Mouse (Mus musculus) testis, adult 2 months (tissue): ENCODE measurements around the gene Tmigd1. TPM values are rescaled to one million over a fixed set of nuclear protein-coding genes. Genes with fewer than 3 reads are reported as not detected.
"Not testable (repeated sequence)": the region's sequence is repeated elsewhere in the genome, so short reads cannot be mapped to it uniquely, and the experiment has no call there.

Source experiments
- H3K27ac ChIP-seq: fragments of 200-500 bp; 2 replicates; pipeline ENCODE4 v1.5.1; 2012; ENCODE audit warnings: low read depth, low read length; ENCODE audit not compliant: control insufficient read depth, insufficient read depth
- H3K27me3 ChIP-seq: fragments of 200-500 bp; 2 replicates; pipeline ENCODE4 v1.6.1; 2012; ENCODE audit warnings: mild to moderate bottlenecking, low read length, moderate library complexity; ENCODE audit not compliant: control insufficient read depth, insufficient read depth
- H3K36me3 ChIP-seq: fragments of 200-500 bp; 2 replicates; pipeline ENCODE4 v1.6.1; 2012; ENCODE audit warnings: mild to moderate bottlenecking, low read length; ENCODE audit not compliant: control insufficient read depth, insufficient read depth
- H3K4me1 ChIP-seq: fragments of 200-500 bp; 2 replicates; pipeline ENCODE4 v1.6.1; 2012; ENCODE audit warnings: low read length; ENCODE audit not compliant: control insufficient read depth, insufficient read depth
- H3K4me3 ChIP-seq: fragments of 200-500 bp; 2 replicates; pipeline ENCODE4 v1.5.1; 2012; ENCODE audit warnings: low read depth, mild to moderate bottlenecking, low read length, moderate library complexity, mixed read lengths; ENCODE audit not compliant: control insufficient read depth
- CTCF ChIP-seq: fragments of 200-500 bp; IDR thresholded peaks from 2 replicates; pipeline ENCODE4 v1.5.1; 2012; ENCODE audit warnings: low read depth, mild to moderate bottlenecking, inconsistent platforms, low read length, moderate library complexity; ENCODE audit not compliant: control insufficient read depth, insufficient read depth, insufficient replicate concordance
- POLR2A ChIP-seq: fragments of 200-500 bp; IDR thresholded peaks from 2 replicates; pipeline ENCODE4 v1.6.1; 2012; ENCODE audit warnings: low read depth, mild to moderate bottlenecking, inconsistent platforms, low read length, moderate library complexity; ENCODE audit not compliant: control insufficient read depth
- polyA plus RNA-seq: library from polyadenylated mRNA; depleted of rRNA; stranded (reverse); fragments of >200 nt; gene quantifications from 2 replicates; pipeline ENCODE4 v1.2.3, GENCODE M21; 2012

Tmigd1 gene
- polyA plus RNA-seq, 1 experiment: not detected

DNA sequence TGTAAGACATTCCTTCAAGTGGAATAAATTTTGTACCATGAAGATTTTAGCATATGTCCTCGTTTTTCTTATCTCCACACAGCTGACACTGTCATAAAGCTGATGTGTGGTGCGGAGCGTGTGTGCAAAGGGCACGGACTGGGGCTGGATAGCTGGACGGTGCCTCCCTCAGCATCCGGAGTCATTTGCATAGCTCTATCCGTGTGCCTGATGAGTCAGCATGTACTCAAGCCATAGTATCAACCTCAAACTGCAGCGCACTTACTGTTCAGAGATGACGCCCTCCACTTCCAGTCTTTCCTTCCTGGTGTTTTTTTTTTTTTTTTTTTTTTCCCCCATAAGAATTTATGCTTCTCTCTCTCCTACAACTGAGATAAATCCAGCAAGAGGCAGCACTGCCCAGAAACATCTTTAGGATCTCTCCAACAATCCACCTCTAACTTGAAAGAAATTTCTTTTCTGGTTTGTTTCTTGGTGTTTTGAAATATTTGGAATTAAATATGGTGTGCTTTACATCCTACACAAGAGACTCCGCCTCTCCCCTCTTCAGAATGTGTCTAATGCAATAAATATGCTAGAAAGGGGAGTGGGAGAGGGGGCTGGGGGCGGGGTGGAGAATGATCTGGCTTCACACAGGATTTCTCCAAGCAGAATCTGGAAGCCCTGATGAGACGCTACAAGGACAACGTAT, 14.7 kb downstream of the Tmigd1 start:
- H3K27me3 ChIP-seq: no peaks in the 10 kb centered on the region
- no peaks in the 10 kb centered on the region for H3K36me3 ChIP-seq
- H3K27ac ChIP-seq: no peak overlapping the region
- TF ChIP-seq CTCF: no peak
- no peak overlapping the region for H3K4me3 ChIP-seq
- H3K4me1 ChIP-seq: no peaks in the 10 kb centered on the region

DNA sequence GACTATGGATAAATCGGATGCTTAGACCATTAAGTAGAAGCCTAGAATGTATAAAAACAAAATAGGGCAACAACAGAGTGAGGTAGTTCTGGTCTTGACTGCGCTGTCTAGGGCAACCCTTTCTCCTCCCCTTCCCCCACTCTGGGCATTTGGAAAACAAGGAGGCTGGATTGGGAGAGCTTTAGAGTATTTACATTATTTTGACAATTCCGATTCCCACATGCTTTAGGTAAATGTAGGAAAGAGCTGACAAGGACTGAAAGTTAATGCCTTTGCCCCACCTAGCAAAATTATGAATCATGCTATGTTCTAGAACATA, 15.2 kb downstream of the Tmigd1 start:
- Histone ChIP-seq H3K4me1 (no peaks in the 10 kb centered on the region), H3K27ac (no peak overlapping the region), H3K27me3 (no peaks in the 10 kb centered on the region), H3K4me3 (no peak overlapping the region), H3K36me3 (no peaks in the 10 kb centered on the region)
- TF ChIP-seq CTCF (no peak), POLR2A (no peak)

DNA sequence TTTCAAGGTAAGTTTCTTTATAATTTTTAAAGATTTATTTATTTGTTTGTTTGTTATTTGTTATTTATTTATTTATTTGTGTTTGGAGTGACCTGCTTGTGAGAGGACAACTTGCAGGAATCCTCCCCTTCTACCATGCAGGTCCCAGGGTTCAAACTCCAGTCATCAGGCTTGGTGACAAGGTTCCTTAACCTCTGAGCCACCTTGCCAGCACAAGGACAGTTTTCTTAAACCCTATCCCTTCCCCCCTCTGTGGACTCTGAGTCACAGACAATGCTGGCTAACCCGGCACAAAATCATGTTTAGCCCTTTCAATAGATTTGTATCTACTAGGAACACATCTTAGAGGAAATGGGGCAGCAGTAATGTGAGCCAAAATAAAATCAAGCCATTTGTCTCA, 18.6 kb downstream of the Tmigd1 start:
- Histone ChIP-seq H3K36me3 (no peaks in the 10 kb centered on the region), H3K27ac (no peak overlapping the region), H3K27me3 (no peaks in the 10 kb centered on the region), H3K4me3 (no peak overlapping the region), H3K4me1 (no peaks in the 10 kb centered on the region)
- TF ChIP-seq POLR2A (no peak), CTCF (no peak)

DNA sequence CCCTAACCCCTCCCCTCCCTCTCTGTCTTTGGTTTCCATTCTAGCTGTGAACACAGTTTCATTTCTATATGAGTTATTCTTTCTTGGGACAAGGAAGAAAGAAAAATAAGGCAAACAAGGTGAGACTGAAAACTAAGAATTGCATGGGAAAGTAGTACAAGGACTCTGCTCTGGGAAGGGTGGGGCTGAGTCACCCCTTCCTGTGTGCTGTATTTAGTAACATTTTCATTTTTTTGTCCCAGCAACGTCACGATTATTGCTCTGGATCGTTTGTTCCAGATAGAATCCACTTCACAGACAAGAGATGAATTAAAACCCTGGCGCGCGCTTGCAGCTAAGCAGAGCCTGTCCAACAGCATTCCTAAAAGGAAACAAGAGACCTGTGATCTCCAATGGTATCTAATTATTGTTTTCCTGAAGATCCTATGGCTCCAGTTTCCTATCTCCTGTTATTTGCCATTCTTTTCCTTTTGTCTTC, 22.8 kb downstream of the Tmigd1 start, which contains the start of gene Blmh:
Gene Blmh, plus strand, starts transcription at position 51 of the 478 bp plus-strand sequence.
- TF ChIP-seq POLR2A: no peak
- TF ChIP-seq CTCF: no peak
- H3K36me3 ChIP-seq: no peaks in the 10 kb centered on the region
- no peaks in the 10 kb centered on the region for H3K27me3 ChIP-seq
- H3K27ac ChIP-seq: no peak within 1 kb of the TSS
- H3K4me1 ChIP-seq: no peaks in the 10 kb centered on the region
- H3K4me3 ChIP-seq: no peak within 1 kb of the TSS

DNA sequence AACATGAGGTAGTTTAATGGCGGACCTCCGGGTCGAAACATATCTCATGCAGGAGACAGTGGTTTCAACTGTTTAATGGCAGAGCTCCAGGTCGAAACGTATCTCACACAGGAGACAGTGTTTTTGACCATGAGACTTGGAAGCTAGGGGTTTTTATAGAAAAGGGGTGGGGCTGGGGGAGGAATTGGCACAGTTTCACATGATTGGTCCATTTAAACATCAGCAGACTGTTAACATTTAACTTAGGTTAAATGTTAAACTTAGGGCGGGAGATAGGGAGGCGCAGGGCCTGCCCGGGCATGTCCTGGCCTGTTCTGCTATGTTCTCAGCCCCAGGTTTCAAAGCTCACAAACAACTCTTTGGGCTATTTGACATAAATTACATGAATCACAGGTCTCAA, 26.6 kb downstream of the Tmigd1 start:
- not testable (repeated sequence) for H3K36me3 ChIP-seq, H3K4me3 ChIP-seq, H3K27me3 ChIP-seq, H3K4me1 ChIP-seq, H3K27ac ChIP-seq

DNA sequence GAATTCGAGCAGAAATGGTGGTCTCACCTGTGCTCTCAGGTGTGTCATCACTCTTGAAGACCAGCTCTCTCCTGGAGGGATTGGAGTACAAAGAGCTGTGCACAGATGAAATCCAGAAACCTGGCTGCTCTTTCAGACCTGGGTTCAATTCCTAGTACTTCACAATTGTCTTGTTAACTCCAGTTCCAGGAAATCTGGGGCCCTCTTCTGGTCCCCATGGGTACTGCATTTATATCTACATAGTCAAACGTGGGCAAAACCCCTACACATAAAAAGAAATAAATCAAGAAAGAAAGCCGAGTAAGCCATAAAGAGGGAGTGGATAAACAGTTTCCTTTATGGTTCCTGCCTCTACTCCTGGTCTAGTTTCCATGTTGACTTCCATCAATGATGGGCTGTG, 31.2 kb downstream of the Tmigd1 start:
- no peaks in the 10 kb centered on the region for H3K27me3 ChIP-seq
- H3K4me1 ChIP-seq: no peaks in the 10 kb centered on the region
- no peak for TF ChIP-seq POLR2A
- TF ChIP-seq CTCF: no peak
- H3K4me3 ChIP-seq: no peak overlapping the region
- H3K36me3 ChIP-seq: no peaks in the 10 kb centered on the region
- no peak overlapping the region for H3K27ac ChIP-seq

DNA sequence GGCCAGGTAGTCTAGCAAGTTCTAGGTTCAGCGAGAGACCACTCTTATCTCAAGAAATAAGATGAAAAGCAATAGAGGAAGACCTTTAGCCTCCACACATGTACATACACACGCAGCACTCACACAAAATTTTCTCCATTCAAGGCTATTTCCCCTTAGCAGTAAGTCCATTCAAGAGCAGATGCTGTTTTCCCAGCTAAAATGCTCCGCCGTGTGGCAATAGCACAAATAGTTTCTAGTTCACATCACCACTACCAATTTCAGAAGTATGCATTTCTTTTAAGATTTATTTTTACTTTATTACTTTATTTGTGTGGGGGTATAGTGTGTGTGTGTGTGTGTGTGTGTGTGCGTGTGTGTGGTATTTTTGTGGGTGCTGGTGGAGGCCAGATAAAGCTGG, 34.6 kb downstream of the Tmigd1 start:
- no peak overlapping the region for H3K4me3 ChIP-seq
- TF ChIP-seq POLR2A (no peak), CTCF (no peak)
- H3K27ac ChIP-seq: no peak overlapping the region
- no peaks in the 10 kb centered on the region for H3K36me3 ChIP-seq
- H3K27me3 ChIP-seq: no peaks in the 10 kb centered on the region
- no peaks in the 10 kb centered on the region for H3K4me1 ChIP-seq

DNA sequence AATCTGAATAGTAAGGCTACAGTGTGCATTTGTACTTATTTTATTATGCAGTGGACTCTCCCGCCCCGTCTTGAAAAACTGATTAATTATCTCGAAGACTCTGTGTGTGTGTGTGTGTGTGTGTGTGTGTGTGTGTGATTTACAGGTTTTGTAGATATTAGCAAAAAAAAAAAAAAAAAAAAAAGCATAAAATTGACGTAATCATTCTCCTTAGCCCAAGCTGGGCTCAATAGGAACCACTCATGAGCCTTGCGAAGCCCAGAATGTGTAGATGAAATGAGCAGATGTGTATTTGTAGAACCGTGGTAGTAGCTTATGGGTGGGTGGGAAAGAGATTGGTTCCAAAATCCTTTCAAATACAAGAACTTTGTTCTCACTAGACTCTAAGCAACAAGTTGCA, 42.9 kb downstream of the Tmigd1 start:
- no peak for TF ChIP-seq POLR2A
- no peak for TF ChIP-seq CTCF

More for the DNA sequence above, 42.9 kb downstream of the Tmigd1 start:
- H3K27ac ChIP-seq: peak overlapping the region; percentile 58; the same call in 1 of the 2 replicates
- no peaks in the 10 kb centered on the region for H3K36me3 ChIP-seq
- H3K4me3 ChIP-seq: no peak overlapping the region; the same call in 1 of the 2 replicates
- H3K27me3 ChIP-seq: no peaks in the 10 kb centered on the region
- H3K4me1 ChIP-seq: peaks cover 5% of the 10 kb centered on the region
